Mouse (Mus musculus) heart, postnatal 0 days (tissue): Measurements from ENCODE around the gene Zscan21. TPM values are rescaled to one million over a fixed set of nuclear protein-coding genes. Genes with fewer than 3 reads are reported as not detected.

Experiments used
- ATAC-seq: fragments of 200-750 bp; cut with Nextera tagmentation; 2 replicates; pipeline ENCODE4 v1.8.0; 2017; ENCODE audit warnings: low read depth, moderate number of reproducible peaks, moderate library complexity; ENCODE audit not compliant: insufficient read depth
- DNase-seq: peaks from one replicate; pipeline ENCODE4 v3.0.0-alpha.2; 2016; ENCODE audit warnings: low spot score
- H3K27ac ChIP-seq: fragments of 300-500 bp; sonication (generic); 2 replicates; pipeline ENCODE4 v1.5.1; 2014; ENCODE audit warnings: low read depth, mild to moderate bottlenecking
- H3K27me3 ChIP-seq: fragments of 300-500 bp; sonication (generic); 2 replicates; pipeline ENCODE4 v1.6.1; 2014; ENCODE audit warnings: low read length, mixed read lengths; ENCODE audit not compliant: control insufficient read depth, insufficient read depth
- H3K36me3 ChIP-seq: fragments of 300-500 bp; sonication (generic); replicated peaks from 2 replicates; pipeline ENCODE4 v1.6.1; 2014; ENCODE audit warnings: low read length, mixed read lengths; ENCODE audit not compliant: control insufficient read depth, insufficient read depth
- H3K4me1 ChIP-seq: fragments of 300-500 bp; sonication (generic); 2 replicates; pipeline ENCODE4 v1.6.1; 2014; ENCODE audit warnings: antibody characterized with exemption; ENCODE audit not compliant: control insufficient read depth, insufficient read depth
- H3K4me2 ChIP-seq: fragments of 300-500 bp; sonication (generic); 2 replicates; pipeline ENCODE4 v1.6.1; 2014; ENCODE audit warnings: low read depth, mild to moderate bottlenecking, low read length, moderate library complexity
- H3K4me3 ChIP-seq: fragments of 300-500 bp; sonication (generic); 2 replicates; pipeline ENCODE4 v1.5.1; 2014; ENCODE audit warnings: low read depth, low read length
- H3K9ac ChIP-seq: fragments of 300-500 bp; sonication (generic); replicated peaks from 2 replicates; pipeline ENCODE4 v1.6.1; 2014; ENCODE audit warnings: low read depth, low read length, mixed read lengths
- H3K9me3 ChIP-seq: fragments of 300-500 bp; sonication (generic); replicated peaks from 2 replicates; pipeline ENCODE4 v1.6.1; 2016; ENCODE audit warnings: low read length; ENCODE audit not compliant: control insufficient read depth
- CTCF ChIP-seq: IDR thresholded peaks from 2 replicates; pipeline ENCODE4 v1.5.1; 2016; ENCODE audit warnings: antibody characterized with exemption, control low read depth, low read depth
- EP300 ChIP-seq: IDR thresholded peaks from 2 replicates; pipeline ENCODE4 v1.6.1; 2016; ENCODE audit warnings: antibody characterized with exemption, low read depth
- WGBS: fragments of 180-500 bp; shearing (Covaris S2); extraction: QIAGEN DNeasy Blood & Tissue Kit; methylation state at CpG from one replicate; pipeline ENCODE4 v1.1.7; 2014; 5-methylcytosine and 5-hydroxymethylcytosine counted together
- polyA plus RNA-seq: library from polyadenylated mRNA; unstranded; fragments of >200 nt; fragmentation: Nextera tagmentation; extraction: Ambion mirVana; gene quantifications from 2 replicates; pipeline ENCODE4 v1.2.1, GENCODE M21; 2015
- total RNA-seq: library from RNA; depleted of rRNA; stranded (reverse); fragments of >200 nt; gene quantifications from 2 replicates; pipeline ENCODE4 v1.2.3, GENCODE M21; 2014; ENCODE audit warnings: low replicate concordance

Zscan21 gene
- total and polyA plus RNA-seq, 2 experiments from 2014 or later: 14.0 to 25.0 TPM

DNA sequence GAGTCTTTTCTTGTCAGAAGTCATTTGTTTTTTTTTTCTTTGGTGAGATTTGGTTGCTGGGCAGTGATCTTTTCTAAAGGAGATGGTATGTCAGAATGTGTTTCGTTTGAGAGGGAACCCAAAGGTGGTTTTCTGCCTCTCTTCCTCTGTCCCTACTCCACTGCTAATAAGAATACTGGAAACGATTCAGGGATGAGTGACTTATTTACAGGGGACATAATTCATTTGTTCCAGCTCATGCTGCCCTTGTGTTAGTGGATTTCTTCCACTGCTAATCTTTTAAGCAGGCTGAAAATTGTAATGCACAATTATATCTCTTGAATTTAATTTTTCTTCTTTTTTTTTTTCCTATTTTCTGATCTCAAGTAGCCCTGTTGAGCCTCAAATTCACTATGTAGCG lies 29.9 kb upstream of the Zscan21 start:
- H3K27me3 ChIP-seq: no peaks in the 10 kb centered on the region
- no peaks in the 10 kb centered on the region for H3K9me3 ChIP-seq
- no peak overlapping the region for H3K9ac ChIP-seq
- peaks cover 8% of the 10 kb centered on the region for H3K4me1 ChIP-seq
- DNase-seq (no peak), ATAC-seq (no peak)
- no peak overlapping the region for H3K4me3 ChIP-seq
- H3K4me2 ChIP-seq: no peak overlapping the region
- H3K36me3 ChIP-seq: peaks cover 5% of the 10 kb centered on the region; the same call in 1 of the 2 replicates
- TF ChIP-seq CTCF (no peak), EP300 (no peak)
- WGBS: 72% methylated on average over 3 of the region's 3 CpGs
- H3K27ac ChIP-seq: no peak overlapping the region

GRCm38 (mm10) chr5:138088366-138088765 lies 28.3 kb upstream of the Zscan21 start:
- Histone ChIP-seq H3K9me3 (no peaks in the 10 kb centered on the region), H3K9ac (no peak overlapping the region), H3K4me2 (no peak overlapping the region), H3K4me1 (peaks cover 8% of the 10 kb centered on the region), H3K4me3 (no peak overlapping the region), H3K27me3 (no peaks in the 10 kb centered on the region), H3K27ac (no peak overlapping the region), H3K36me3 (peaks cover 11% of the 10 kb centered on the region)
- ATAC-seq (no peak), DNase-seq (no peak)
- TF ChIP-seq CTCF: no peak
- TF ChIP-seq EP300: no peak
- 81% methylated on average over 3 of the region's 3 CpGs for WGBS

GRCm38 (mm10) chr5:138089108-138089551 lies 27.6 kb upstream of the Zscan21 start:
- H3K4me3 ChIP-seq: no peak overlapping the region
- H3K9me3 ChIP-seq: no peaks in the 10 kb centered on the region
- peaks cover 8% of the 10 kb centered on the region for H3K4me1 ChIP-seq
- no peak overlapping the region for H3K27ac ChIP-seq
- H3K4me2 ChIP-seq: no peak overlapping the region
- WGBS: 83% methylated on average over 6 of the region's 6 CpGs
- TF ChIP-seq EP300 (no peak), CTCF (no peak)
- no peak overlapping the region for H3K9ac ChIP-seq
- H3K27me3 ChIP-seq: no peaks in the 10 kb centered on the region
- ATAC-seq: no peak
- DNase-seq: no peak
- H3K36me3 ChIP-seq: peaks cover 19% of the 10 kb centered on the region

GRCm38 (mm10) chr5:138090271-138090670 lies 26.4 kb upstream of the Zscan21 start:
- H3K9ac ChIP-seq: no peak overlapping the region
- TF ChIP-seq CTCF (peak; percentile 41), EP300 (no peak)
- 81% methylated on average over 3 of the region's 3 CpGs for WGBS
- H3K4me3 ChIP-seq: no peak overlapping the region
- no peak for DNase-seq
- no peak overlapping the region for H3K4me2 ChIP-seq
- peaks cover 8% of the 10 kb centered on the region for H3K4me1 ChIP-seq
- H3K9me3 ChIP-seq: no peaks in the 10 kb centered on the region
- H3K36me3 ChIP-seq: peaks cover 31% of the 10 kb centered on the region
- no peaks in the 10 kb centered on the region for H3K27me3 ChIP-seq
- H3K27ac ChIP-seq: no peak overlapping the region
- ATAC-seq: no peak

DNA sequence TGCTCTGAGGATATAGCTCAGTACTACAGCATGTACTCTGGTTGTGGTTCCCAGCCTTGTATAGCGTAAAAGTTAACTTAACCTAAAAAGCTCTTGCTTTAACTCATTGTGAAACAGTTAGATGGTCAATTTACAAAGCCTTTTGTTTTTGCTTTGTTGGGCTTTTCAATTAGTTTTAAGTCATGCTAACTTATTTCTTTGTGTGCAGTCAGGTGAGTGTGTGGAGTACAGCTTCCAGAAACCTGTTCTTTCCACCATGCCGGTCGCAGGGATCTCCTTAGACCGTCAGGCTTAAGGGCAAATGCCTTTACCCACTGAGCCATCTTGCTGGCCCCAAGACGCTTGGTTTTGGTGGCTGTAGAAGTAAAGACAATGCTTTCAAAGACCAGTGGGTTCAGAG lies 26.0 kb upstream of the Zscan21 start:
- 90% methylated on average over 5 of the region's 5 CpGs for WGBS
- H3K36me3 ChIP-seq: peaks cover 33% of the 10 kb centered on the region

GRCm38 (mm10) chr5:138092771-138093170 lies 23.9 kb upstream of the Zscan21 start:
- Histone ChIP-seq H3K4me2 (no peak overlapping the region), H3K27ac (peak overlapping the region; percentile 46), H3K36me3 (peaks cover 52% of the 10 kb centered on the region), H3K4me1 (no peaks in the 10 kb centered on the region), H3K27me3 (no peaks in the 10 kb centered on the region), H3K4me3 (no peak overlapping the region), H3K9me3 (no peaks in the 10 kb centered on the region), H3K9ac (no peak overlapping the region)
- 82% methylated on average over 4 of the region's 4 CpGs for WGBS
- no peak for ATAC-seq
- no peak for TF ChIP-seq EP300
- no peak for TF ChIP-seq CTCF
- no peak for DNase-seq

More for the DNA sequence above, 26.0 kb upstream of the Zscan21 start:
- ATAC-seq (no peak), DNase-seq (no peak)
- Histone ChIP-seq H3K27ac (no peak overlapping the region), H3K4me1 (peaks cover 8% of the 10 kb centered on the region), H3K4me2 (no peak overlapping the region), H3K9ac (no peak overlapping the region), H3K9me3 (no peaks in the 10 kb centered on the region), H3K27me3 (no peaks in the 10 kb centered on the region), H3K4me3 (no peak overlapping the region)
- no peak for TF ChIP-seq CTCF
- no peak for TF ChIP-seq EP300
